Mouse (Mus musculus) urinary bladder, postnatal 10 days (tissue): ENCODE measurements around the gene Lmx1b.

ENCODE experiments used
- DNase-seq: peaks from one replicate; pipeline ENCODE4 v3.0.0; 2022; ENCODE audit warnings: low spot score

Gene Lmx1b

DNA sequence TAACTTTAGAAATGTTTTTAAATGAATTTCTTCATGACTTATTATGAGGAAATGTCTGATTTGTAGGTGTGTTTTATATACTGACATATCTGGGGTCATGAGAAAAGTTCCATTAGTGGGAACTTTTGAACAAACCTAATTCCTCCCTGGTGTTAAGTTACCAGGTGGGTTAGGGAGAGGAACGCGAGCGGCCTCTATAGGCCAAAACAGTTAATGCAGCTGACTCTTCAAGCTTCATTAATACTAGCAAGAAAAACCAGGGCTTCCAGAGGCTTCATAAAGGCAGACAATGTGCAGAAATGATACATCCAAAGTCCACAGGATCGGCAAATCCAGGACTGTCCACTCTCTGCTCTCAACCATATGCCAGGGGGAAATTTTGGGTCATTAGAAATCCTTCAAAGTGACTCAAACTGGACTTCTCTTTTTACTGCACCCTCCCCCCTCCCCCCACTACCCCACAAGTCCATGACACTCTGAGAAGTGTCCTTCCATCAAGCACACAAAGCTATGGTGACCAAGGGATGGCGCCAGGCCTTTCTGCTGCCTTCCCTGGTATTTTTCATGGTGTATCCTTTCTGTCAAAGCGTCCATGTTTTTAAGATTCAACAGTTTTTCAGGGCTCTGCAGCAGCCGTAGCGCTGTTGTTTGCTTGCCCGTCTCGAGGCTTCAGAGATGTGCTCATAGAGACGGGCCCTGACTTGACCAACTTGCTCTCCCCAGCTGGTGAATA is 97.4 kb downstream of the Lmx1b start:
- DNase-seq, result no peak

DNA sequence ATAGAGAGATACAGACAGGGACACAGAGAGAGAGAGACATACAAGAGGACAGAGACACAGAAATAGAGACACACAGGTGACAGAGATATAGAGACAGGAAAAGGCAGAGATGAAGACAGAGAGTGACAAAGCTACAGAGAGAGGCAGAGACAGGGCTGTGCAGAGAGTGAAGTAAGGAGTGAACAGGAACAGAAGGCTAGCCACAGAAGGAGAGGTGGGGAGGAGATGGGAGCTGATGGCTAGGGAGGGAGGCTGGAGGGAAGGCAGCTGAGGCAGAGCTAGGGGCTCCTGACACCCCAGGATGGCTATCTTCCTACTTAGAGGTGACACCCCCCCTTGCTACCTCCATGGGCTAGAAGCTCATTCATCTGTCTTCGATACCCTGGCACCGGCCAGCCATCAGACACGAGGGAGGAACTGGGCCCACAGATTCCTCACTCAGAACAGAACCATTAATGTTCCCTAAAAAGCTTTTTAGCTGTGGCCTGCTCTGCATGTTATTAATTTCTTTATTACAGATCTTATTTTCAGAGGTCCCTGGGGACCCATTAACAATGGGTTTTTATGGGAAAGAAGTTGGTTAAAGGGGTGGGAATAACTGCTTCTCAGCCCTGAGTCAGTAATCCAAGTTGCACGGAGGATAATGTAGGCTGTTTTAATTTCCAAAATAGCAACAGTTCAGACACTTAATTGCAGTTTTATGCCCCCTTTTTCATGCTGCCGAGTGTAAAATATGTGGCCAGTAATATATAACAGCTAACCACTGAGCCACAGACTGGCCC is 114.8 kb downstream of the Lmx1b start:
- DNase-seq, result no peak

DNA sequence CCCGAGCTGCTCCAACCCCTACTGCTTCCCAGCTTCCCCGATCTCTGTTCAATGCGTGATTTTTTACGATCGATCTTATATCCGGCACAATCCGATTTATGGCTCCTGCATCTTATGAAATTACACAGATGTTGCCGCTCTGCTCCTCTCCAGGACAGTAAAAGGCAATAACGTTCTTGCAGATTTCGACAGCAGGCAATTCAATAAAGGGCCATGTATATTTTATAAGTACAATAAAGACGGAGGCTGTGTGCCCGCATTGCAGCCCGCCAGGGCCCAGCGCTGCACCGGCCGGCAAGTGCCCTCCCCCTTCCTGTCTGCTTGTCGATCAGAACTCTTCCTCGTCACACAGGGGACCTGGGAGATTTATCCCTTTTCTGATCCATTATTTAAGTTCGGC is 124.5 kb downstream of the Lmx1b start:
- no peak for DNase-seq

DNA sequence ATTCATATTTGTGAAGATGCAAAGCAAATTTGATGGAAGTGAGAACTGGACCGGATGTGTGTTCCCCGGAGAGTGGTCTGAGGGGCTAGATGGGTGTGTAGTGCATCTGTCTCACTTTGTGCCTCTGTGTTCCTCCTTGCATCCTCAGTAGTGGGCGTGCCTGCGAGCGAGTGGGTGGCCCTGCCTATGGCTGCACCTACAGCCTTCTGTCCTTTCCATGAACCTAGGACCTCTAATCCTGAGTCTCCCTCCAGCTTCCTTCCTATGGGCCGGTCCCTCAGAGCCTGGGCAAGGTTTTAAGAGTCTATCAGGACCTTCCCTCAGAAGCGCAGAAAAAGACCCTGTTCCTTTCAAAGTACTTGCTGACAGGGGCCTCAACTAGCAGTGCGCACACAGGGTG is 124.9 kb downstream of the Lmx1b start:
- no peak for DNase-seq
